Mouse (Mus musculus) forebrain, postnatal 0 days (tissue): ENCODE results near the gene Dmap1. TPM values are rescaled to one million over a fixed set of nuclear protein-coding genes. Genes with fewer than 3 reads are reported as not detected.

ENCODE experiments used
- ATAC-seq: fragments of 200-750 bp; cut with Nextera tagmentation; 2 replicates; pipeline ENCODE4 v1.8.0; 2017; ENCODE audit warnings: mild to moderate bottlenecking, moderate library complexity
- DNase-seq: peaks from one replicate; pipeline ENCODE4 v3.0.0-alpha.2; 2015
- H3K27ac ChIP-seq: fragments of 300-500 bp; sonication (generic); 2 replicates; pipeline ENCODE4 v1.5.1; 2014; ENCODE audit warnings: low read depth, mild to moderate bottlenecking, antibody characterized with exemption, low read length, moderate library complexity, mixed read lengths
- H3K27me3 ChIP-seq: fragments of 300-500 bp; sonication (generic); 2 replicates; pipeline ENCODE4 v1.6.1; 2014; ENCODE audit warnings: mild to moderate bottlenecking, low read length, mixed read lengths; ENCODE audit not compliant: insufficient read depth
- H3K36me3 ChIP-seq: fragments of 300-500 bp; sonication (generic); 2 replicates; pipeline ENCODE4 v1.6.1; 2014; ENCODE audit warnings: mild to moderate bottlenecking, moderate library complexity; ENCODE audit not compliant: insufficient read depth
- H3K4me1 ChIP-seq: fragments of 300-500 bp; sonication (generic); 2 replicates; pipeline ENCODE4 v1.6.1; 2014; ENCODE audit warnings: antibody characterized with exemption; ENCODE audit not compliant: insufficient read depth
- H3K4me2 ChIP-seq: fragments of 300-500 bp; sonication (generic); 2 replicates; pipeline ENCODE4 v1.6.1; 2014; ENCODE audit warnings: low read depth, mild to moderate bottlenecking, moderate library complexity
- H3K4me3 ChIP-seq: fragments of 300-500 bp; sonication (generic); 2 replicates; pipeline ENCODE4 v1.5.1; 2014; ENCODE audit warnings: low read depth, low read length, mixed read lengths
- H3K9ac ChIP-seq: fragments of 300-500 bp; sonication (generic); 2 replicates; pipeline ENCODE4 v1.6.1; 2014; ENCODE audit warnings: mild to moderate bottlenecking
- H3K9me3 ChIP-seq: fragments of 300-500 bp; sonication (generic); 2 replicates; pipeline ENCODE4 v1.6.1; 2016; ENCODE audit warnings: low read length
- CTCF ChIP-seq: sonication (generic); IDR thresholded peaks from 2 replicates; pipeline ENCODE4 v1.5.1; 2016; ENCODE audit warnings: antibody characterized with exemption, control low read depth, low read depth
- WGBS: fragments of 180-500 bp; shearing (Covaris S2); extraction: QIAGEN DNeasy Blood & Tissue Kit; methylation state at CpG from one replicate; pipeline ENCODE4 v1.1.7; 2014; 5-methylcytosine and 5-hydroxymethylcytosine counted together
- polyA plus RNA-seq: library from polyadenylated mRNA; unstranded; fragments of >200 nt; fragmentation: Nextera tagmentation; extraction: Ambion mirVana; gene quantifications from 2 replicates; pipeline ENCODE4 v1.2.1, GENCODE M21; 2015
- total RNA-seq: library from RNA; depleted of rRNA; stranded (reverse); fragments of >200 nt; gene quantifications from 2 replicates; pipeline ENCODE4 v1.2.3, GENCODE M21; 2014; rRNA removed

Dmap1 gene
- total RNA-seq (75.0 and 88.4 TPM in 2 replicates), polyA plus RNA-seq (80.4 and 84.7 TPM in 2 replicates)

GRCm38 (mm10) chr4:117681931-117682461 lies at the start of gene Dmap1:
TSS of gene Dmap1 (minus strand) at chr4:117682273.
- DNase-seq = peak; percentile 96
- Histone ChIP-seq H3K27ac (peak within 1 kb of the TSS; percentile 64), H3K4me1 (no peaks in the 10 kb centered on the region), H3K27me3 (no peaks in the 10 kb centered on the region), H3K9ac (peak within 1 kb of the TSS; percentile 85), H3K9me3 (no peaks in the 10 kb centered on the region), H3K36me3 (peaks cover 36% of the 10 kb centered on the region), H3K4me2 (peak within 1 kb of the TSS; percentile 94), H3K4me3 (peak within 1 kb of the TSS; percentile 96)
- 0% methylated on average over 33 of the region's 33 CpGs for WGBS
- peak; percentile 23; the same call in 1 of the 2 replicates for TF ChIP-seq CTCF
- ATAC-seq = peak; percentile 95

GRCm38 (mm10) chr4:117724112-117724511 lies 42.0 kb upstream of the Dmap1 start, which contains the start of gene Gm12845:
TSS of gene Gm12845 (plus strand) at chr4:117724412.
- Histone ChIP-seq H3K36me3 (no peaks in the 10 kb centered on the region), H3K9ac (no peak within 1 kb of the TSS), H3K27me3 (no peaks in the 10 kb centered on the region), H3K4me1 (no peaks in the 10 kb centered on the region), H3K4me3 (no peak within 1 kb of the TSS), H3K9me3 (no peaks in the 10 kb centered on the region), H3K27ac (no peak within 1 kb of the TSS), H3K4me2 (no peak within 1 kb of the TSS)
- TF ChIP-seq CTCF = no peak
- DNase-seq (no peak), ATAC-seq (no peak)
- WGBS = 93% methylated on average over 1 of the region's 1 CpGs

DNA sequence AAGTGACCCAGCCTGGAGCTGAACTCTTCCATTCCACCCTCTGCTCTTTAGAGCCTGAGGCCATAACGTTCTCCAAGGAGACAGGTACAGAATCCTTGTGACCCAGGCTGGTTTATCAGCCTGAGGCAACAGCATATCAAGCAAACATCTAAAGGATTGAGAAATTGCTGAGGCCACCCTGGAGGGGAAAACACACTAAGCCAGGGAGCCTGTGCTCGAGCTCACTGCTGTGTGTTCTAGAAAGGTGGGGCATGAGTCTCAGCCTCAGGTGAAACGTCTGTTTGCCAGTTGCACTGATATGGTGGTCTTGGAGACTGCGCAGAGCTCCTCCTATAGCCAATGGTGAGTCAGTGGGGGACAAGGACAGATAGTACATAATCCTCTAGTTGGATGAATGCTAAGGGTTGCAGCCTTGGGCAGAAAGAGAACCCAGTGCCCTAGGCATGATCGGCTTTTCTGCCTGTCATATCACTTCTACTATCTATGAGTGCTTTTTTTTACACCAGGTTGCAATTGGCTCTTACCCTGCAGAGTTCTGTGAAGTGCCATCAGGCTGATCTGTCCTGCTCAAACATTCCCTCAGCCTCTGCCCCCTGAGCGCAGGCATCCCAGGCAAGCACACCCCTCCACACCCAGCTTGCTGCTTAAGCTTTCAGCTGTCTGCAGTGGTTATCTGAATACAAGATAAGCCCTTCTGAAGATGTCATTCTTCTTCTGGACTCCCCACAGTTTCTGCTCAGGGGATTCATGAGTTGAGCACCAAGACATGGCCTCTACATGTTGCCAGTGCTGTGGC lies 31.4 kb upstream of the Dmap1 start:
- TF ChIP-seq CTCF = no peak
- H3K36me3 ChIP-seq = no peaks in the 10 kb centered on the region
- DNase-seq (no peak), ATAC-seq (no peak)
- no peaks in the 10 kb centered on the region for H3K4me1 ChIP-seq
- no peak overlapping the region for H3K9ac ChIP-seq
- no peaks in the 10 kb centered on the region for H3K9me3 ChIP-seq
- H3K27ac ChIP-seq = no peak overlapping the region
- 77% methylated on average over 6 of the region's 6 CpGs for WGBS
- no peaks in the 10 kb centered on the region for H3K27me3 ChIP-seq
- no peak overlapping the region for H3K4me3 ChIP-seq
- H3K4me2 ChIP-seq = no peak overlapping the region

- Histone ChIP-seq H3K4me1 (no peaks in the 10 kb centered on the region), H3K27me3 (no peaks in the 10 kb centered on the region), H3K36me3 (no peaks in the 10 kb centered on the region), H3K27ac (no peak overlapping the region), H3K9ac (no peak overlapping the region), H3K9me3 (no peaks in the 10 kb centered on the region), H3K4me3 (no peak overlapping the region), H3K4me2 (no peak overlapping the region)
- DNase-seq (no peak), ATAC-seq (no peak)
- 82% methylated on average over 3 of the region's 3 CpGs for WGBS
- no peak for TF ChIP-seq CTCF
These were observed 30.2 kb upstream of the Dmap1 start for GRCm38 (mm10) chr4:117712314-117712713.

- DNase-seq (no peak), ATAC-seq (no peak)
- H3K4me3 ChIP-seq = no peak overlapping the region
- no peak overlapping the region for H3K4me2 ChIP-seq
- H3K9ac ChIP-seq = no peak overlapping the region
- no peaks in the 10 kb centered on the region for H3K4me1 ChIP-seq
- no peaks in the 10 kb centered on the region for H3K36me3 ChIP-seq
- no peak for TF ChIP-seq CTCF
- no peaks in the 10 kb centered on the region for H3K9me3 ChIP-seq
- no peaks in the 10 kb centered on the region for H3K27me3 ChIP-seq
- WGBS = 78% methylated on average over 3 of the region's 3 CpGs
- H3K27ac ChIP-seq = no peak overlapping the region
These were observed 26.9 kb upstream of the Dmap1 start for GRCm38 (mm10) chr4:117708780-117709550.

- Histone ChIP-seq H3K4me3 (no peak overlapping the region), H3K36me3 (no peaks in the 10 kb centered on the region), H3K9me3 (no peaks in the 10 kb centered on the region), H3K4me2 (no peak overlapping the region), H3K4me1 (no peaks in the 10 kb centered on the region), H3K9ac (no peak overlapping the region), H3K27me3 (no peaks in the 10 kb centered on the region), H3K27ac (no peak overlapping the region)
- WGBS = 5% methylated on average over 7 of the region's 7 CpGs
- TF ChIP-seq CTCF = peak; percentile 80
- peak; percentile 62 for ATAC-seq
- DNase-seq = peak; percentile 86
These were observed 23.3 kb upstream of the Dmap1 start for GRCm38 (mm10) chr4:117705361-117705760.
